ENCODE assay signal across 35 mouse cellular contexts in the genomic region with DNA sequence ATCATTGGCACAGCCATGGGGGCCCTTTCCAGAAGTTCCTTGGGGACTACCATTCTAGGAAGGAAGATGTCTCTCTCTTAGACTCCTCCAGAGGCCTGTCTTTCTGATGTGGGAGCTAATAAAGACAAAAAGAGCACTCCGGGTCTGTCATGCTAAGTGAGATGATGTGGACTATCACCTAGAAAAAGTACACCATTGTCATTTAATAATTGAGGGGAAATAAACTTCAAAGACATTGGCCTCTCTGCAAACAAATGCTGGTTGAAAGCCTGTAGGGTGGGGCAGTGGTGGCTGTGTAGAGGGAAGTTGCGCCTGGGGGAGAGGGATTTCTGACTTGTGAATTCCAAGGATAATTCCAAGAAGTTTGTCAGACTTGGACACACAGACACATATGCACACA.
"Had no signal": no experiment of that assay in that cellular context is flagged by ENCODE, and none has a peak within 500 bp of the region (broad histone marks: within the 10 kb centered on the region; RNA-seq: fewer than 3 reads in every experiment).

No protein-coding gene starts in this region.

- H3K4me1 ChIP-seq: heart, embryonic 10.5 days; heart, embryonic 12.5 days; heart, embryonic 13.5 days; heart, embryonic 15.5 days; hindbrain, embryonic 10.5 days; hindbrain, embryonic 12.5 days; hindbrain, embryonic 13.5 days; hindbrain, embryonic 15.5 days; intestine, embryonic 15.5 days; kidney, embryonic 15.5 days had no signal

- H3K9me3 ChIP-seq: heart, embryonic 10.5 days; heart, embryonic 15.5 days; hindbrain, embryonic 10.5 days; hindbrain, embryonic 15.5 days; intestine, embryonic 15.5 days had no signal

- H3K9ac ChIP-seq: heart, embryonic 12.5 days; heart, embryonic 13.5 days; heart, embryonic 15.5 days; hindbrain, embryonic 12.5 days; hindbrain, embryonic 13.5 days; hindbrain, embryonic 14.5 days; hindbrain, embryonic 15.5 days; intestine, embryonic 15.5 days; kidney, embryonic 15.5 days had no signal

- H3K27me3 ChIP-seq: heart, embryonic 12.5 days; heart, embryonic 13.5 days; heart, embryonic 15.5 days; hindbrain, embryonic 12.5 days; hindbrain, embryonic 13.5 days; hindbrain, embryonic 15.5 days; intestine, embryonic 15.5 days; kidney, embryonic 15.5 days had no signal

- H3K4me2 ChIP-seq: heart, embryonic 11.5 days; heart, embryonic 12.5 days; heart, embryonic 13.5 days; heart, embryonic 15.5 days; hindbrain, embryonic 12.5 days; hindbrain, embryonic 13.5 days; hindbrain, embryonic 14.5 days; hindbrain, embryonic 15.5 days; intestine, embryonic 15.5 days; kidney, embryonic 15.5 days had no signal

- H3K27ac ChIP-seq: heart, embryonic 10.5 days; heart, embryonic 13.5 days; heart, embryonic 15.5 days; hindbrain, embryonic 10.5 days; hindbrain, embryonic 12.5 days; hindbrain, embryonic 13.5 days; hindbrain, embryonic 14.5 days; hindbrain, embryonic 15.5 days; hindbrain, postnatal 0 days; intestine, embryonic 15.5 days; kidney, embryonic 15.5 days; kidney, postnatal 0 days; layer of hippocampus, adult 2 months; left cerebral cortex, adult 2 months had no signal

- ATAC-seq: hindbrain, embryonic 16.5 days; hindbrain, postnatal 0 days; inflammation-experienced regulatory T-cells, adult 6 months; intestine, embryonic 15.5 days; intestine, embryonic 16.5 days; intestine, postnatal 0 days had no signal

- H3K36me3 ChIP-seq: heart, embryonic 10.5 days; heart, embryonic 12.5 days; heart, embryonic 13.5 days; heart, embryonic 15.5 days; hindbrain, embryonic 10.5 days; hindbrain, embryonic 12.5 days; hindbrain, embryonic 13.5 days; hindbrain, embryonic 15.5 days; intestine, embryonic 15.5 days; kidney, embryonic 15.5 days had no signal

- H3K4me3 ChIP-seq: heart, embryonic 10.5 days; heart, embryonic 12.5 days; heart, embryonic 13.5 days; heart, embryonic 15.5 days; hindbrain, embryonic 10.5 days; hindbrain, embryonic 12.5 days; hindbrain, embryonic 13.5 days; hindbrain, embryonic 15.5 days; intestine, embryonic 15.5 days; kidney, embryonic 15.5 days; layer of hippocampus, adult 2 months; left cerebral cortex, adult 2 months had no signal

- DNase-seq: heart, postnatal 10 days; heart, postnatal 14 days; heart, postnatal 36 days; heart, postnatal 4 days; kidney, adult 11 months; kidney, adult 18-20 months; kidney, adult 2 months; kidney, adult 8-10 months; kidney, adult 9 months; kidney, postnatal 10 days; kidney, postnatal 14 days; kidney, postnatal 25 days; kidney, postnatal 36 days; kidney, postnatal 4 days; layer of hippocampus, adult 9-11 months had no signal
